Mouse (Mus musculus): ENCODE measurements around the gene Hspa2. TPM values are rescaled to one million over a fixed set of nuclear protein-coding genes. Genes with fewer than 3 reads are reported as not detected.
A peak's percentile ranks its signal among the peaks of the same experiment; 100 is the strongest.

Gene Hspa2
- total RNA-seq, 2 experiments from 2014 or later: 8.4 to 9.0 TPM

DNA sequence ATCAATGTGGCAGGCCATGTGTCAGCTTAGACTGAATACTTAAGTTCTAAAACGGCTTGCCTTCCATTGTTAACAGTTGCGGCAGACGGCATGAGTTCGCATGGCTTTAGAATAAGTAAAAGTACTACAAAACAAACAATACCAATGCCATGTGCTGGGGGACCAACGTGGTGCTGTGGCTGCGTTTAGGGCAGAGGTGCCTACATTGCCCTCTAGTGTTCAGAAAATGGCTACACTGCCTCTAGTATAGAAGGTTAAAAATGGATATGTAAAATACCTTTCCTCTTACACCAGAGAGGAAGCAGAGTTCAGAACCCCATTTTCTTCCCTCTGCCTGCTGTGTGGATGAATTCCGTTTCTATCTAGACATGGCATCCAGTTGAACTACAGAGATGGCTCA, 27.3 kb upstream of the Hspa2 start:
- no peak for DNase-seq
- intact Hi-C loops (cut with DNase I): no loop called here

DNA sequence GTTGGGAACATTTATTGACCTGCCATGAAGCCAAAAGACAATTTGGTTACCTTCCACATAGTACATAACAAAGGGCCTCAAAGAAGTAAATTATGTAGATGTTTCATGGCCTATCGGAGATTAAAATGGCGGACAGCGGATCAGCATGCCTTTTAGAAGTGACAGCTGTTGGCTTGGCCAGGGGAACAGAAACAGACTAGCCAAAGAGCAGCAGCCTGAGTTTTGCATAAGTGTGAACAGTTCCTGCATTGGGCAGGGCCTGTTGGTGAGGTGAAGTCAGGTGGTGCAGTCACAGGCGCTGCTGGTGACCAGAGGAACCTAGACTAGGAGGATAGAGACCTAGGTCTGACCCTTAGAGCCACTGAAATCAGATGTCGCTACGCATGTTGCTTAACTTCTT, 26.9 kb upstream of the Hspa2 start:
- no peak for DNase-seq
- intact Hi-C loops (cut with DNase I): no loop called here

DNA sequence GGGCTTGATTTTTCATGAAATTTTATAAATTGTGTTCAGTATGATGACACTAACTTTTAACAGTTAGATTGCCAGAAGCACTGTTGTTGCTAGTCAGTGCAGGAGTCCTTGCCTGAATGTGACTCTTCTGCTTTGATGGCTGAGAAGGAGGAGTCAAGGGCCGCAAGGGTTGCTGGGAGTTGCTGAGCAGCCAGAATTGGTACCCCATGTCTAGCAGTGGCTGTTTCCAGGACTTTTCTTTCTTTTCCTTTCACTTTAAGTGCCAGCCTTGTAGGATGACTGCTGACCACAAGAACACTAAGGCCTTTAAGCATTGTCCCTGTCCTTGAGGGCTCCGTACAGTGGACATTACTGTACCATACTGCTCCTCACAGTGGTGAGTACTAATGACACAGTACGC, 26.2 kb upstream of the Hspa2 start:
- intact Hi-C loops (cut with DNase I): no loop called here
- DNase-seq: no peak

DNA sequence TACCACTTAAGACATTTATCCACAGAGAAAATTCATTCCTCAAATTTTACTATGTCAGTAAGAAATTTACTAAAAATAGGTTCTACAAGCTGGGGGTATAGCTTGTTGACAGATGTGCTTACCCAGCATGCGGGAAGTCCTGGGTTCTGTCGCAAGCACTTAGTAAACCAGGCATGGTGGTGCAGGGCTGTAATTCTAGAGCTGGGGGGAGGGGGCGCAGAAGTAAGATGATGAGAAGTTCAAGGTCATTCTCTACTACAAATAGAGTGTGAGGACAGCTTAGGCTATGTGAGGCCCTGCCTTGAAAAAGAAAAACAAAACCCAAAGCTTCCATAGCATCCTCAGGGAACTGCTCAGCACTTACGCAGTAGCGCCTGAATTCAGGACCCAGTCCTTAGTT, 25.4 kb upstream of the Hspa2 start:
- intact Hi-C loops (cut with DNase I): no loop called here
- no peak for DNase-seq

- no peak for DNase-seq
- intact Hi-C loops (cut with DNase I): no loop called here
These were observed 23.8 kb upstream of the Hspa2 start for GRCm38 (mm10) chr12:76380151-76380550.

GRCm38 (mm10) chr12:76385342-76385741, 18.6 kb upstream of the Hspa2 start:
- DNase-seq: no peak
- intact Hi-C loops (cut with DNase I): no loop called here

GRCm38 (mm10) chr12:76388794-76389193, 15.2 kb upstream of the Hspa2 start:
- intact Hi-C loops (cut with DNase I): no loop called here
- no peak for DNase-seq

GRCm38 (mm10) chr12:76391595-76392271, 12.2 kb upstream of the Hspa2 start:
- intact Hi-C loops (cut with DNase I): no loop called here
- DNase-seq: no peak

- intact Hi-C loops (cut with DNase I): no loop called here
- DNase-seq: no peak
These were observed 11.0 kb upstream of the Hspa2 start for GRCm38 (mm10) chr12:76392979-76393378.

- DNase-seq: no peak
- intact Hi-C loops (cut with DNase I): no loop called here
These were observed 6.7 kb upstream of the Hspa2 start for GRCm38 (mm10) chr12:76397281-76397680.

- intact Hi-C loops (cut with DNase I): no loop called here
- DNase-seq: no peak
These were observed 2.3 kb upstream of the Hspa2 start for GRCm38 (mm10) chr12:76401674-76402073.

DNA sequence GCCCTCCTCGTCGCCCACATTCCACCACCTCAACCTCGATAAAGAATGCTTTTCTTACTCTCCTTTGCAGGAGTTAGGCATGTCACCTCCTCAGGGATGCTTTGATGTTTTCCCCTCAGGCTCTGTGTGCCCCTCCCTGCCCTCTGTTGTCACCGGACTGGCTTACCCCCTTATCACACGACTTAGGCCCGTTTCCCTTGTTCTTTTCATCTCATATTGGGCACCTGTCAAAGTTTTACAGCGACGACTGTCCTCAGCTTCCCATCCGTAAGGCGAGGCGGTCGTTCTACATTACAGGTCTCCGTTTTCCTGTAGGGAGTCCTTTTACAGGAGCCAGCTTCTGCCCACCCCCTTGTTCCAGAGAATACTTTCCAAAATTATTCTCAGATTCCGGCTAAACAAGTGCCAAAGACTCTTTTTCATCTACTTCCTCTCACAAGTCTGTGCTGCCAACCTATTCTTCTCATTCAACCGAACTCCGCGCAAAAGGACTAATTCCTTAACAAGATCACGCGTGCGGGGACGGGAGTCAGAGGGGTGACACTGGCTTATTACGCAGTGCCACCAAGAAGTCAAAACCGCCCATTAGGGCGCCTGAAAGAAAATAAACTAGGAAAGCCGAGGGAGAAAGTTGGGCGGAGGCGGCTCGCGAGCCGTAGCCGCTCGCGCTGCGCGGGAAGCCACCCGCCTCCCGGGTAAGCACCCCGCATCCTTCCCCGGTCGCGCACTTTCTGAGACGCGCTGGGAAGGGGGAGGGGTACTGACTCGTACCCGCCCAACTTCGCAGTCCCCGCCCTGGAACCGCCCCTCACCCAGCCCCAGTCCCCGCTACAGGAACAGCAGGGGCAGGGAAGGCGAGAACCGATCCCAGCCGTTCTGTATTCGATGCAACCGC, 738 bp upstream of the Hspa2 start:
- intact Hi-C loops (cut with DNase I): no loop called here
- no peak for DNase-seq

DNA sequence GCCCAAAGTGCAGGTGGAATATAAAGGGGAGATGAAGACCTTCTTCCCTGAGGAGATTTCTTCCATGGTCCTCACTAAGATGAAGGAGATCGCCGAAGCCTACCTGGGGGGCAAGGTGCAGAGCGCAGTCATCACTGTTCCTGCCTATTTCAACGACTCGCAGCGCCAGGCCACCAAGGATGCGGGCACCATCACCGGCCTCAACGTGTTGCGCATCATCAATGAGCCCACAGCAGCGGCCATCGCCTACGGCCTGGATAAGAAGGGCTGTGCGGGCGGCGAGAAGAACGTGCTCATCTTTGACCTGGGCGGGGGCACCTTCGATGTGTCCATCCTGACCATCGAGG, 833 bp downstream of the Hspa2 start:
- intact Hi-C loops (cut with DNase I): loop anchor here (2.0 kb wide), 1 partner anchor 34 kb away; the partner anchor contains the start of gene Zbtb1
- DNase-seq: no peak

- intact Hi-C loops (cut with DNase I): loop anchor here (2.0 kb wide), 1 partner anchor 35 kb away; the partner anchor contains the start of gene Zbtb1
- DNase-seq: peak in 1 of 2 experiments; percentile 29
These were observed 1.4 kb downstream of the Hspa2 start for GRCm38 (mm10) chr12:76405183-76405970.

DNA sequence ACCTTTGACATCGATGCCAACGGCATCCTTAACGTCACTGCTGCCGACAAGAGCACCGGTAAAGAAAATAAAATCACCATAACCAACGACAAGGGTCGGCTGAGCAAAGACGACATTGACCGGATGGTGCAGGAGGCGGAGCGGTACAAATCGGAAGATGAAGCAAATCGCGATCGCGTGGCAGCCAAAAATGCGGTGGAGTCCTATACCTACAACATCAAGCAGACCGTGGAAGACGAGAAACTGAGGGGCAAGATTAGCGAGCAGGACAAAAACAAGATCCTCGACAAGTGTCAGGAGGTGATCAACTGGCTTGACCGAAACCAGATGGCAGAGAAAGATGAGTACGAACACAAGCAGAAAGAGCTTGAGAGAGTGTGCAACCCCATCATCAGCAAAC, 2.0 kb downstream of the Hspa2 start:
- intact Hi-C loops (cut with DNase I): loop anchor here (2.0 kb wide), 1 partner anchor 35 kb away; the partner anchor contains the start of gene Zbtb1
- no peak for DNase-seq

GRCm38 (mm10) chr12:76407184-76407583, 3.2 kb downstream of the Hspa2 start:
- intact Hi-C loops (cut with DNase I): no loop called here
- DNase-seq: no peak

GRCm38 (mm10) chr12:76409166-76409565, 5.2 kb downstream of the Hspa2 start:
- DNase-seq: no peak
- intact Hi-C loops (cut with DNase I): no loop called here

DNA sequence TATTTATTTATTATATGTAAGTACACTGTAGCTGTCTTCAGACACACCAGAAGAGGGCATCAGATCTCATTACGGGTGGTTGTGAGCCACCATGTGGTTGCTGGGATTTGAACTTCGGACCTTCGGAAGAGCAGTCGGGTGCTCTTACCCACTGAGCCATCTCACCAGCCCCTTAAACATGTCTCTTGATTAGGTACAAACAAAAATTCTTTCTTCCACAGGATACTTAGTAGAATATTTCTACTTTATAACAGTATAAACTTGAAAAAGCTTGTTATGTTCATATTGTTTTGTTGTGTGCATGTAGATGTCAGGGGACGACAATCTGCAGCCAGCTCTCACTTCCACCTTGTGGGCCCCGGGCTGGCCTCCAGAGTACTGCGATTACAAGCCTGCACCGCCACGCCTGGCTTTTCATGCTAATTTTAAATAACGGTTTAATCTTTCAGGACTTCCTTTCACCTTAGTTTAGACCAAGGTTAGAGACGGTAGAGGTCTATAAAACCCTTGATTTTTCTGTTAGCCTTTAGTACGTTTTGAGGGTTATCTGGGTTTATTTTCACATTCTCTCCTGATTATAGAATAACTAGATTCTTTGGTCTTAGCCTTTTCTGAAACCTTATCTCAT, 11.5 kb downstream of the Hspa2 start:
- no peak for DNase-seq
- intact Hi-C loops (cut with DNase I): loop anchor here (5.0 kb wide), 1 partner anchor 52 kb away; no protein-coding TSS in a partner anchor

GRCm38 (mm10) chr12:76417433-76417854, 13.5 kb downstream of the Hspa2 start, which contains the start of gene Ppp1r36:
Gene Ppp1r36 (plus strand): TSS chr12:76417538.
- intact Hi-C loops (cut with DNase I): loop anchor here (5.0 kb wide), 1 partner anchor 50 kb away; no protein-coding TSS in a partner anchor
- DNase-seq: no peak

DNA sequence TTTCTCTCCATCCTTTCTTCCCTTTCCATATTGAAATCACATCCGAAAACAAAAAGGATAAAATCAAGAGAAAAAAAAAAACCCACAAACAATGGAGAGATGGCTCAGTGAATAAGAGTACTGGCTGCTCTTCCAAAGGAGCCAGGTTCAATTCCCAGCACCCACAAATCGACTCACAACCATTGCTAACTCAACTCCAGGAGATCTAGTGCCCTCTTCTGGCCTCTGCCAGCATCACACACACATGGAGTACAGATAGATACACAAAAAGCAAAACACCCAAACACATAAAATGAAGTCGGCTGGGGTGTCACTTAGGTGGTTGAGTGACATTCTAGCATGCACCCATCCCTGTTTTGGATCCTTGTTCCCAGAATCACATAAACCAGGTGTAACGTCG, 14.4 kb downstream of the Hspa2 start:
- intact Hi-C loops (cut with DNase I): loop anchor here (5.0 kb wide), 1 partner anchor 49 kb away; no protein-coding TSS in a partner anchor

More for the DNA sequence above, 14.4 kb downstream of the Hspa2 start:
- DNase-seq: no peak
